Mouse (Mus musculus) kidney, adult 2 months (tissue): ENCODE measurements around the gene Spaca4.

Experiments used
- CTCF ChIP-seq: fragments of 200-500 bp; conservative IDR thresholded peaks from 2 replicates; pipeline ENCODE4 v1.5.1; 2011; ENCODE audit warnings: low read depth, mild to moderate bottlenecking, control low read depth, low read length, moderate library complexity, mixed read lengths; ENCODE audit not compliant: insufficient read depth, insufficient read length
- POLR2A ChIP-seq: fragments of 200-500 bp; IDR thresholded peaks from one replicate; pipeline ENCODE4 v1.6.1; 2011; ENCODE audit warnings: low read depth, low read length, control low read depth

DNA sequence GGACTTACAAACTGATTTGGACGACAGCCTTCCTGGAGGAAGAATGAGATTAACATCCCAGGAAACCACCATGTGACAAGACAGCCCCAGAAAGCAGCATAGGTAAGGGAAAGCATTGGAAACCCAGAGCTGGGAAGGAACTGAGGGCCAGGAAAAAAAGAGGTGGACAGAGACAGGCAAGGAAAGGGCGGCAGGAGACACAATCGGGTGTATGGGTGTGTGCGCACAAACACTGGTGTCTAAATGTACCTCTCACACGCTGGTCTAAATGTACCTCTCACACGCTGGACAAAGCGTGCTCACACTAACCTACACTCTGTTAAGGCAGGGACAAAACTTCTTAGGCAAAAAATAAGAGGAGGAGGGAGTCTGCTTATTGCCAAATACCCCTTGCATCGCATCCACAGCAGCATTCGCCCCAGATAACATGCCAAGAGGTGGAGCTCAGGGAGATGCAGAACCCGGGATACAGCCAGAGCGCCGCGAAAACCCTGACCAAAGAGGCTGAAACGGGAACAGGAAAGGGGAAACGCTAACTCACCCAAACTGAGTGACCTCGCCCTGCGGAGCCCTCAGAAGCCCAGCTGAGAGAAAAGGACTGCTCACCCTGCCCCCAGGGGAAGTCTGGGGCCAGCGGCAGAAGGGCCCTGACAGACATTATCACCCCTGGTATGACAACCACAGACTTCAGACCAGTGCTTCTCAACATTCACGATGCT, 9.7 kb downstream of the Spaca4 start:
- no peak for TF ChIP-seq POLR2A
- TF ChIP-seq CTCF: no peak
